ENCODE assay signal across 8 mouse cellular contexts in genomic region chr5:76139171-76139671, GRCm38 (mm10). TPM values are rescaled to one million over a fixed set of nuclear protein-coding genes. Genes with fewer than 3 reads are reported as not detected.
A peak's percentile ranks its signal among the peaks of the same experiment; 100 is the strongest.
DNase-seq lines count a peak whose midpoint lies in the region; ATAC-seq lines count a peak whose summit lies in the region.

No protein-coding gene starts in this region.

- peaks cover 12% of the 10 kb centered on the region for H3K4me1 ChIP-seq in hindbrain, embryonic 14.5 days (replicated peaks; ENCODE audit: control insufficient read depth, insufficient read depth, low read length)

- no peaks in the 10 kb centered on the region for H3K36me3 ChIP-seq in hindbrain, embryonic 14.5 days (replicated peaks; ENCODE audit: control insufficient read depth, insufficient read depth)

- H3K27me3 ChIP-seq in hindbrain, embryonic 14.5 days (ENCODE audit: control insufficient read depth, insufficient read depth, low read length) = no peaks in the 10 kb centered on the region

- DNase-seq in cerebellum, adult 11 months = peak; percentile 12
- no peak for DNase-seq in cerebellum, postnatal 4 days (ENCODE audit: low spot score in 2 of 2)
- peak; percentile 8 for DNase-seq in thymus, postnatal 14 days
- DNase-seq in thymus, postnatal 10 days (ENCODE audit: low spot score in 2 of 2) = no peak
- DNase-seq in hindbrain, embryonic 14.5 days (ENCODE audit: low spot score) = no peak
- DNase-seq in frontal cortex, adult 2 months (ENCODE audit: extremely low spot score in 1 of 2, low spot score in 1 of 2) = no peak

- ATAC-seq in hindbrain, embryonic 14.5 days (ENCODE audit: low FRiP score) = no peak
- ATAC-seq in megakaryocyte progenitor cell, adult 5-6 weeks (replicated peaks; ENCODE audit: poor library complexity) = 0 out of 2 replicates have a peak, but pooled peaks have one; percentile 5
- ATAC-seq in activated CD4-positive, CD25-positive, alpha-beta regulatory T cell, adult 4 months = no peak

- WGBS in hindbrain, embryonic 14.5 days = 32% methylated on average over 7 of the region's 7 CpGs

- H3K9me3 ChIP-seq in hindbrain, embryonic 14.5 days (ENCODE audit: control insufficient read depth, low read length) = no peaks in the 10 kb centered on the region

- no peak overlapping the region for H3K9ac ChIP-seq in hindbrain, embryonic 14.5 days

- peak overlapping the region; percentile 92 for H3K4me2 ChIP-seq in hindbrain, embryonic 14.5 days (replicated peaks)

- no peak overlapping the region for H3K4me3 ChIP-seq in hindbrain, embryonic 14.5 days (replicated peaks; ENCODE audit: low read length)

- H3K27ac ChIP-seq in hindbrain, embryonic 14.5 days = no peak overlapping the region

RNA-seq across cellular contexts. Expression of gene Srd5a3, which starts 0.8 kb away (rescaled TPM):
- 16.0 and 16.3 TPM in 2 replicates for polyA plus RNA-seq in hindbrain, embryonic 14.5 days (2014; fragmentation: Nextera tagmentation; extraction: Ambion mirVana)
- 42.1 and 52.7 TPM in 2 replicates for total RNA-seq in megakaryocyte progenitor cell, adult 5-6 weeks (2015)
- total RNA-seq in megakaryocyte progenitor cell, adult 5-6 weeks (2017) = 26.5 and 35.5 TPM in 2 replicates
- polyA plus RNA-seq in activated CD4-positive, CD25-positive, alpha-beta regulatory T cell, adult 4 months (2017; shearing (Covaris generic)) = 10 to 100 TPM; 28.2 to 36.6 TPM
- polyA plus RNA-seq in frontal cortex, adult 2 months (2012; rRNA removed) = 18.9 and 19.8 TPM in 2 replicates

RNA-seq across cellular contexts. Expression of gene Tmem165, which starts 44.5 kb away (rescaled TPM):
- 64.0 and 65.3 TPM in 2 replicates for polyA plus RNA-seq in hindbrain, embryonic 14.5 days (2014; fragmentation: Nextera tagmentation; extraction: Ambion mirVana)
- total RNA-seq in megakaryocyte progenitor cell, adult 5-6 weeks (2015) = 132 and 134 TPM in 2 replicates
- 118 and 124 TPM in 2 replicates for total RNA-seq in megakaryocyte progenitor cell, adult 5-6 weeks (2017)
- polyA plus RNA-seq in activated CD4-positive, CD25-positive, alpha-beta regulatory T cell, adult 4 months (2017; shearing (Covaris generic)) = 10 to 100 TPM in 1 of 2 experiments, 1 to 10 TPM in 1; 7.9 to 13.8 TPM
- polyA plus RNA-seq in frontal cortex, adult 2 months (2012; rRNA removed) = 40.3 and 41.2 TPM in 2 replicates

Comparison
In these comparisons a context has a peak if more than half of its experiments do, and no peak if none do; other contexts are left out.
1. DNase-seq: peak in cerebellum, adult 11 months (single experiment) and thymus, postnatal 14 days (single experiment); none in cerebellum, postnatal 4 days (0 of 2), thymus, postnatal 10 days (0 of 2), hindbrain, embryonic 14.5 days (single experiment) and frontal cortex, adult 2 months (0 of 2).